Mouse (Mus musculus): ENCODE results near the gene 3425401B19Rik. TPM values are rescaled to one million over a fixed set of nuclear protein-coding genes. Genes with fewer than 3 reads are reported as not detected.
A peak's percentile ranks its signal among the peaks of the same experiment; 100 is the strongest.

Gene 3425401B19Rik
- polyA plus RNA-seq, 1 experiment from 2014 or later = not detected

GRCm38 (mm10) chr14:32707938-32708337, 22.8 kb upstream of the 3425401B19Rik start:
- no peak overlapping the region for H3K9ac ChIP-seq (replicated peaks; ENCODE audit: low read length)
- no peak overlapping the region for H3K27ac ChIP-seq (replicated peaks; ENCODE audit: low read depth, low read length)
- H3K36me3 ChIP-seq (ENCODE audit: control insufficient read depth, insufficient read depth, low read length) = no peaks in the 10 kb centered on the region
- H3K4me3 ChIP-seq (replicated peaks; ENCODE audit: low read depth, low read length) = no peak overlapping the region
- DNase-seq (no peak), ATAC-seq (ENCODE audit: low FRiP score, low TSS enrichment) (no peak)
- H3K9me3 ChIP-seq (ENCODE audit: control insufficient read depth, low read length) = no peaks in the 10 kb centered on the region
- WGBS = 85% methylated on average over 8 of the region's 8 CpGs
- no peaks in the 10 kb centered on the region for H3K4me1 ChIP-seq (ENCODE audit: control insufficient read depth, insufficient read depth, low read length)
- H3K4me2 ChIP-seq (ENCODE audit: low read length) = no peak overlapping the region
- no peaks in the 10 kb centered on the region for H3K27me3 ChIP-seq (ENCODE audit: control insufficient read depth, insufficient read depth, low read length)

GRCm38 (mm10) chr14:32700972-32701371, 15.9 kb upstream of the 3425401B19Rik start:
- 68% methylated on average over 8 of the region's 8 CpGs for WGBS
- DNase-seq (no peak), ATAC-seq (ENCODE audit: low FRiP score, low TSS enrichment) (no peak)
- no peaks in the 10 kb centered on the region for H3K27me3 ChIP-seq (ENCODE audit: control insufficient read depth, insufficient read depth, low read length)
- no peak overlapping the region for H3K4me2 ChIP-seq (ENCODE audit: low read length)
- no peaks in the 10 kb centered on the region for H3K4me1 ChIP-seq (ENCODE audit: control insufficient read depth, insufficient read depth, low read length)
- H3K4me3 ChIP-seq (replicated peaks; ENCODE audit: low read depth, low read length) = no peak overlapping the region
- no peak overlapping the region for H3K9ac ChIP-seq (replicated peaks; ENCODE audit: low read length)
- H3K9me3 ChIP-seq (ENCODE audit: control insufficient read depth, low read length) = no peaks in the 10 kb centered on the region
- no peaks in the 10 kb centered on the region for H3K36me3 ChIP-seq (ENCODE audit: control insufficient read depth, insufficient read depth, low read length)
- no peak overlapping the region for H3K27ac ChIP-seq (replicated peaks; ENCODE audit: low read depth, low read length)

GRCm38 (mm10) chr14:32698556-32698955, 13.5 kb upstream of the 3425401B19Rik start:
- DNase-seq (no peak), ATAC-seq (ENCODE audit: low FRiP score, low TSS enrichment) (no peak)
- no peak overlapping the region for H3K4me3 ChIP-seq (replicated peaks; ENCODE audit: low read depth, low read length)
- H3K4me2 ChIP-seq (ENCODE audit: low read length) = no peak overlapping the region
- H3K27me3 ChIP-seq (ENCODE audit: control insufficient read depth, insufficient read depth, low read length) = no peaks in the 10 kb centered on the region
- WGBS = 92% methylated on average over 3 of the region's 3 CpGs
- no peak overlapping the region for H3K9ac ChIP-seq (replicated peaks; ENCODE audit: low read length)
- H3K4me1 ChIP-seq (ENCODE audit: control insufficient read depth, insufficient read depth, low read length) = no peaks in the 10 kb centered on the region
- H3K36me3 ChIP-seq (ENCODE audit: control insufficient read depth, insufficient read depth, low read length) = no peaks in the 10 kb centered on the region
- H3K27ac ChIP-seq (replicated peaks; ENCODE audit: low read depth, low read length) = no peak overlapping the region
- no peaks in the 10 kb centered on the region for H3K9me3 ChIP-seq (ENCODE audit: control insufficient read depth, low read length)

- no peak overlapping the region for H3K9ac ChIP-seq (replicated peaks; ENCODE audit: low read length)
- H3K27me3 ChIP-seq (ENCODE audit: control insufficient read depth, insufficient read depth, low read length) = no peaks in the 10 kb centered on the region
- ATAC-seq (ENCODE audit: low FRiP score, low TSS enrichment) (no peak), DNase-seq (no peak)
- 87% methylated on average over 8 of the region's 8 CpGs for WGBS
- H3K4me1 ChIP-seq (ENCODE audit: control insufficient read depth, insufficient read depth, low read length) = no peaks in the 10 kb centered on the region
- no peak overlapping the region for H3K4me3 ChIP-seq (replicated peaks; ENCODE audit: low read depth, low read length)
- H3K27ac ChIP-seq (replicated peaks; ENCODE audit: low read depth, low read length) = no peak overlapping the region
- H3K9me3 ChIP-seq (ENCODE audit: control insufficient read depth, low read length) = no peaks in the 10 kb centered on the region
- H3K36me3 ChIP-seq (ENCODE audit: control insufficient read depth, insufficient read depth, low read length) = no peaks in the 10 kb centered on the region
- no peak overlapping the region for H3K4me2 ChIP-seq (ENCODE audit: low read length)
Measured at GRCm38 (mm10) chr14:32697774-32698173, 12.7 kb upstream of the 3425401B19Rik start.

- H3K4me1 ChIP-seq (ENCODE audit: control insufficient read depth, insufficient read depth, low read length) = no peaks in the 10 kb centered on the region
- 88% methylated on average over 2 of the region's 2 CpGs for WGBS
- H3K4me3 ChIP-seq (replicated peaks; ENCODE audit: low read depth, low read length) = no peak overlapping the region
- H3K9ac ChIP-seq (replicated peaks; ENCODE audit: low read length) = no peak overlapping the region
- no peaks in the 10 kb centered on the region for H3K27me3 ChIP-seq (ENCODE audit: control insufficient read depth, insufficient read depth, low read length)
- H3K9me3 ChIP-seq (ENCODE audit: control insufficient read depth, low read length) = no peaks in the 10 kb centered on the region
- no peak overlapping the region for H3K4me2 ChIP-seq (ENCODE audit: low read length)
- H3K36me3 ChIP-seq (ENCODE audit: control insufficient read depth, insufficient read depth, low read length) = no peaks in the 10 kb centered on the region
- H3K27ac ChIP-seq (replicated peaks; ENCODE audit: low read depth, low read length) = no peak overlapping the region
- ATAC-seq (ENCODE audit: low FRiP score, low TSS enrichment) = no peak
- no peak for DNase-seq
Measured at GRCm38 (mm10) chr14:32696344-32696743, 11.3 kb upstream of the 3425401B19Rik start.

GRCm38 (mm10) chr14:32695906-32696305, 10.8 kb upstream of the 3425401B19Rik start:
- Histone ChIP-seq H3K4me1 (ENCODE audit: control insufficient read depth, insufficient read depth, low read length) (no peaks in the 10 kb centered on the region), H3K27ac (replicated peaks; ENCODE audit: low read depth, low read length) (no peak overlapping the region), H3K4me2 (ENCODE audit: low read length) (no peak overlapping the region), H3K9ac (replicated peaks; ENCODE audit: low read length) (no peak overlapping the region), H3K4me3 (replicated peaks; ENCODE audit: low read depth, low read length) (no peak overlapping the region), H3K36me3 (ENCODE audit: control insufficient read depth, insufficient read depth, low read length) (no peaks in the 10 kb centered on the region), H3K27me3 (ENCODE audit: control insufficient read depth, insufficient read depth, low read length) (no peaks in the 10 kb centered on the region), H3K9me3 (ENCODE audit: control insufficient read depth, low read length) (no peaks in the 10 kb centered on the region)
- ATAC-seq (ENCODE audit: low FRiP score, low TSS enrichment) (no peak), DNase-seq (no peak)
- 85% methylated on average over 2 of the region's 2 CpGs for WGBS

GRCm38 (mm10) chr14:32684735-32685105, 373 bp downstream of the 3425401B19Rik start:
- 86% methylated on average over 19 of the region's 19 CpGs for WGBS
- DNase-seq = no peak
- Histone ChIP-seq H3K27ac (replicated peaks; ENCODE audit: low read depth, low read length) (no peak overlapping the region), H3K9me3 (ENCODE audit: control insufficient read depth, low read length) (no peaks in the 10 kb centered on the region), H3K4me1 (ENCODE audit: control insufficient read depth, insufficient read depth, low read length) (peaks cover 13% of the 10 kb centered on the region), H3K36me3 (ENCODE audit: control insufficient read depth, insufficient read depth, low read length) (no peaks in the 10 kb centered on the region), H3K9ac (replicated peaks; ENCODE audit: low read length) (no peak overlapping the region), H3K4me2 (ENCODE audit: low read length) (no peak overlapping the region), H3K27me3 (ENCODE audit: control insufficient read depth, insufficient read depth, low read length) (no peaks in the 10 kb centered on the region), H3K4me3 (replicated peaks; ENCODE audit: low read depth, low read length) (no peak overlapping the region)
- no peak for ATAC-seq (ENCODE audit: low FRiP score, low TSS enrichment)

- Histone ChIP-seq H3K36me3 (ENCODE audit: control insufficient read depth, insufficient read depth, low read length) (no peaks in the 10 kb centered on the region), H3K4me1 (ENCODE audit: control insufficient read depth, insufficient read depth, low read length) (peaks cover 13% of the 10 kb centered on the region), H3K4me2 (ENCODE audit: low read length) (peak overlapping the region; percentile 42), H3K9me3 (ENCODE audit: control insufficient read depth, low read length) (no peaks in the 10 kb centered on the region), H3K27me3 (ENCODE audit: control insufficient read depth, insufficient read depth, low read length) (no peaks in the 10 kb centered on the region), H3K27ac (replicated peaks; ENCODE audit: low read depth, low read length) (no peak overlapping the region), H3K9ac (replicated peaks; ENCODE audit: low read length) (no peak overlapping the region), H3K4me3 (replicated peaks; ENCODE audit: low read depth, low read length) (no peak overlapping the region)
- ATAC-seq (ENCODE audit: low FRiP score, low TSS enrichment) = no peak; the same call in 1 of the 2 replicates
- peak; percentile 78 for DNase-seq
- WGBS = 29% methylated on average over 19 of the region's 19 CpGs
Measured at GRCm38 (mm10) chr14:32683982-32684734, 935 bp downstream of the 3425401B19Rik start.

GRCm38 (mm10) chr14:32683251-32683838, 1.7 kb downstream of the 3425401B19Rik start:
- no peak for ATAC-seq (ENCODE audit: low FRiP score, low TSS enrichment)
- 60% methylated on average over 19 of the region's 19 CpGs for WGBS

More at GRCm38 (mm10) chr14:32683251-32683838, 1.7 kb downstream of the 3425401B19Rik start:
- Histone ChIP-seq H3K9me3 (ENCODE audit: control insufficient read depth, low read length) (no peaks in the 10 kb centered on the region), H3K4me3 (replicated peaks; ENCODE audit: low read depth, low read length) (no peak overlapping the region), H3K36me3 (ENCODE audit: control insufficient read depth, insufficient read depth, low read length) (no peaks in the 10 kb centered on the region), H3K4me2 (ENCODE audit: low read length) (no peak overlapping the region; the same call in 1 of the 2 replicates), H3K9ac (replicated peaks; ENCODE audit: low read length) (no peak overlapping the region), H3K27ac (replicated peaks; ENCODE audit: low read depth, low read length) (no peak overlapping the region), H3K4me1 (ENCODE audit: control insufficient read depth, insufficient read depth, low read length) (peaks cover 13% of the 10 kb centered on the region), H3K27me3 (ENCODE audit: control insufficient read depth, insufficient read depth, low read length) (no peaks in the 10 kb centered on the region)
- peak; percentile 19 for DNase-seq
